Mouse (Mus musculus) liver, postnatal 0 days (tissue): ENCODE results near the gene Gse1.

Experiments used
- CTCF ChIP-seq: sonication (generic); IDR thresholded peaks from 2 replicates; pipeline ENCODE4 v1.5.1; 2016; ENCODE audit warnings: antibody characterized with exemption, low read depth
- EP300 ChIP-seq: IDR thresholded peaks from 2 replicates; pipeline ENCODE4 v1.6.1; 2016; ENCODE audit warnings: antibody characterized with exemption, low read depth, mild to moderate bottlenecking

DNA sequence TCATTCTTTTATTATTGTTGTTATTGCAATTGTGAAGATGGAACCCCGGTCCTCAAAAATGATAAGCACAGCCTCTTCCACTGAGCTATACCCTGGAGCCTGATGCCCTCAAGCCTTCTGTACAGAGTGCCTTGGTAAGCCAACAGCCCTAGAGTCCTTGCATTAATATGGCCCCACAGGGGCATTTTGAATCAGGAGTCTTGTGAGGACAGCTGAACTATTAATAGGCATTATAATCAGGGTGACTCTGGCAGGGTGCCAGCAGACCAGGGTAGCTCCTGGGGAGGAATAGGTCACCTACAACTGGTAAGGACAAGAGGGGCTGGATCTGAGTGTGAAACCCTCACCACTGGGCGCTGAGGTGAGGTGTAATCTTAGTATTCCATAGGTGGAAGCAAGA, 361.7 kb downstream of the Gse1 start:
- no peak for TF ChIP-seq EP300
- TF ChIP-seq CTCF: no peak
